Mouse (Mus musculus): ENCODE data around the gene Sgms1. TPM values are rescaled to one million over a fixed set of nuclear protein-coding genes. Genes with fewer than 3 reads are reported as not detected.

Sgms1 gene
- polyA plus RNA-seq, 1 experiment: 8.5 TPM

DNA sequence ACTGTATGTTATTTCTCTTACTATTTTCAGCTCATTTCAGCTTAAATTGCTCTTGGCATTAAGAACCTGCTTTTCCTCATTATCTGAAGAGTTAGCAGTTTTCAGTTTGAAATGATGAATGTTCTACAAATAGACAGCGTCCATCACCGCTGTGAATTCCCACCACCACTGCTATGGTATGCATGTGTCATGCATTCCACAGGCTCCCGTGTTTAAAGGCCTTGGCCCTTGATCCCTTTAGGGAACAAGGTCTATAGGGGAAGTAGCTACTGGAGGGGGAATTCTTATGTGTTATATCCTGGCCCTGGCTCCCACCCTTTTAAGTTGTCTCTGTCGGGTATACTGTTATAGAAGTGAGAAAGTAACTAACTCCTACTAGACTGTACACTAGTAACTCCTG, 210.0 kb downstream of the Sgms1 start:
- H3K79me2 ChIP-seq (ENCODE audit: control insufficient read depth, insufficient read depth): peaks cover 4% of the 10 kb centered on the region
- no peaks in the 10 kb centered on the region for H3K36me3 ChIP-seq (ENCODE audit: control insufficient read depth, insufficient read depth)
- no peak overlapping the region for H3ac ChIP-seq (ENCODE audit: control insufficient read depth, insufficient read length)
- TF ChIP-seq TCF3 (IDR thresholded peaks at IDR 0.05; ENCODE audit: insufficient read length, low read depth) (no peak), MYOG (IDR thresholded peaks at IDR 0.05; ENCODE audit: control insufficient read depth in 1 of 3, insufficient read depth in 1 of 3, insufficient read length in 2 of 3, low read depth in 2 of 3) (no peak), REST (IDR thresholded peaks at IDR 0.05; ENCODE audit: insufficient read depth, insufficient read length) (no peak), TCF12 (IDR thresholded peaks at IDR 0.05; ENCODE audit: insufficient read depth, poor library complexity, severe bottlenecking) (no peak), MAX (IDR thresholded peaks at IDR 0.05; ENCODE audit: low read depth) (no peak), MYOD1 (IDR thresholded peaks at IDR 0.05; ENCODE audit: control insufficient read depth in 1 of 3, insufficient read length in 2 of 3, low read depth in 2 of 3) (no peak), CEBPB (IDR thresholded peaks at IDR 0.05; ENCODE audit: insufficient read depth, poor library complexity, severe bottlenecking) (no peak), USF1 (IDR thresholded peaks at IDR 0.05; ENCODE audit: low read depth) (no peak)
- no peaks in the 10 kb centered on the region for H3K27me3 ChIP-seq (ENCODE audit: control insufficient read depth, insufficient read depth, insufficient read length)
- H3K4me3 ChIP-seq: no peak overlapping the region
- no peak overlapping the region for H3K4me2 ChIP-seq (ENCODE audit: low read depth)

DNA sequence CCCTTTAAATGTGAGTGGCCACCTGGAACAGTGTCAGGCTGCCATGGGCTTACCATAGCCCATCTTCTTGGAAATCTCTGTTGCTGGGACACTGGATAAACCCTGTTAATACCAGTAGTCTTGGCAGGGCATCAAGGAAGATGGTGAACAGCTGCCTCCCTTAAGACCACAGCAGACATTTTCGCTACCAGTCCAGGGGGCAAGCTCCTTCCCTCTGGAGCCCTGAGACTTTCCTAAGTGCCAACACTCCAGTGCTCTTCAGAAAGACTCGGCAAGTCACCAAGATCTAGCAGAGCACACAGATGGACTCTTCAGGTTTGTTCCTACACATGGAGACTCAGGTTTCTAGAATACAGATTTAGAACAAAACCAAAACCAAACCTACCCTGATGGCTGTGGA, 211.4 kb downstream of the Sgms1 start:
- H3K4me2 ChIP-seq (ENCODE audit: low read depth): no peak overlapping the region
- H3ac ChIP-seq (ENCODE audit: control insufficient read depth, insufficient read length): no peak overlapping the region
- H3K4me3 ChIP-seq: no peak overlapping the region
- TF ChIP-seq USF1 (IDR thresholded peaks at IDR 0.05; ENCODE audit: low read depth): no peak
- peak in 1 of 3 experiments; percentile 38 for TF ChIP-seq MYOD1 (IDR thresholded peaks at IDR 0.05; ENCODE audit: control insufficient read depth in 1 of 3, insufficient read length in 2 of 3, low read depth in 2 of 3)
- TF ChIP-seq MYOG (IDR thresholded peaks at IDR 0.05; ENCODE audit: control insufficient read depth in 1 of 3, insufficient read depth in 1 of 3, insufficient read length in 2 of 3, low read depth in 2 of 3): peak in 1 of 3 experiments; percentile 38
- TF ChIP-seq REST (IDR thresholded peaks at IDR 0.05; ENCODE audit: insufficient read depth, insufficient read length): no peak
- no peak for TF ChIP-seq TCF12 (IDR thresholded peaks at IDR 0.05; ENCODE audit: insufficient read depth, poor library complexity, severe bottlenecking)
- no peak for TF ChIP-seq POLR2AphosphoS2 (IDR thresholded peaks at IDR 0.05; ENCODE audit: insufficient read length, low read depth)
- no peak for TF ChIP-seq TCF3 (IDR thresholded peaks at IDR 0.05; ENCODE audit: insufficient read length, low read depth)
- no peak for TF ChIP-seq MAX (IDR thresholded peaks at IDR 0.05; ENCODE audit: low read depth)
- TF ChIP-seq CEBPB (IDR thresholded peaks at IDR 0.05; ENCODE audit: insufficient read depth, poor library complexity, severe bottlenecking): no peak
- TF ChIP-seq POLR2A (IDR thresholded peaks at IDR 0.05; ENCODE audit: insufficient read length, low read depth): no peak
- no peak for TF ChIP-seq SRF (IDR thresholded peaks at IDR 0.05; ENCODE audit: control insufficient read depth, insufficient read length, low read depth)
- no peaks in the 10 kb centered on the region for H3K36me3 ChIP-seq (ENCODE audit: control insufficient read depth, insufficient read depth)
- H3K79me2 ChIP-seq (ENCODE audit: control insufficient read depth, insufficient read depth): peaks cover 4% of the 10 kb centered on the region
- no peaks in the 10 kb centered on the region for H3K27me3 ChIP-seq (ENCODE audit: control insufficient read depth, insufficient read depth, insufficient read length)

DNA sequence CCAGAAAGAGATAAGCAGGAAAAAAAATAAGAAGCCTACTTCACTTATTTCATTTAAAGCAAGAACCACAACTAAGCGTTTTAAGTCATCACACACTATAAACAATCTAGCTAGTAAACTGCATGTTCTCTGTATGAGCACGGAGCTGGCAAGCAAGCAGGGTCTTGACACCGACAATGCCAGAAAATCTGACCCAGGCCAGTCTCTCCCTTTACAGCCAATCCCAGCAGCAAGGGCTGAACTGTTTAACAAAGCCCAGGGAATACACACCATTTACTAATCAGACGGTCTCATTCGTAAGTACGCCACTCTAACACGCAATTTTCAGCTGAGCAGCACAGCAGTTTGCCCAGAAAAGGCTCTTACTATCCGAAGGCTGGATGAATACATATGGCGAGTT, 213.1 kb downstream of the Sgms1 start:
- no peak overlapping the region for H3K4me2 ChIP-seq (ENCODE audit: low read depth)
- peaks cover 4% of the 10 kb centered on the region for H3K79me2 ChIP-seq (ENCODE audit: control insufficient read depth, insufficient read depth)
- H3K36me3 ChIP-seq (ENCODE audit: control insufficient read depth, insufficient read depth): no peaks in the 10 kb centered on the region
- no peak for TF ChIP-seq MAX (IDR thresholded peaks at IDR 0.05; ENCODE audit: low read depth)
- TF ChIP-seq REST (IDR thresholded peaks at IDR 0.05; ENCODE audit: insufficient read depth, insufficient read length): no peak
- no peak for TF ChIP-seq CEBPB (IDR thresholded peaks at IDR 0.05; ENCODE audit: insufficient read depth, poor library complexity, severe bottlenecking)
- no peak for TF ChIP-seq SRF (IDR thresholded peaks at IDR 0.05; ENCODE audit: control insufficient read depth, insufficient read length, low read depth)
- no peak for TF ChIP-seq USF1 (IDR thresholded peaks at IDR 0.05; ENCODE audit: low read depth)
- TF ChIP-seq E2F4 (IDR thresholded peaks at IDR 0.05; ENCODE audit: insufficient read depth): no peak
- no peak for TF ChIP-seq TCF3 (IDR thresholded peaks at IDR 0.05; ENCODE audit: insufficient read length, low read depth)
- no peak for TF ChIP-seq MYOG (IDR thresholded peaks at IDR 0.05; ENCODE audit: control insufficient read depth in 1 of 3, insufficient read depth in 1 of 3, insufficient read length in 2 of 3, low read depth in 2 of 3)
- no peak for TF ChIP-seq POLR2A (IDR thresholded peaks at IDR 0.05; ENCODE audit: insufficient read length, low read depth)
- no peak for TF ChIP-seq POLR2AphosphoS2 (IDR thresholded peaks at IDR 0.05; ENCODE audit: insufficient read length, low read depth)
- no peak for TF ChIP-seq MYOD1 (IDR thresholded peaks at IDR 0.05; ENCODE audit: control insufficient read depth in 1 of 3, insufficient read length in 2 of 3, low read depth in 2 of 3)
- H3K4me3 ChIP-seq: no peak overlapping the region
- H3K27me3 ChIP-seq (ENCODE audit: control insufficient read depth, insufficient read depth, insufficient read length): no peaks in the 10 kb centered on the region
- H3ac ChIP-seq (ENCODE audit: control insufficient read depth, insufficient read length): no peak overlapping the region

DNA sequence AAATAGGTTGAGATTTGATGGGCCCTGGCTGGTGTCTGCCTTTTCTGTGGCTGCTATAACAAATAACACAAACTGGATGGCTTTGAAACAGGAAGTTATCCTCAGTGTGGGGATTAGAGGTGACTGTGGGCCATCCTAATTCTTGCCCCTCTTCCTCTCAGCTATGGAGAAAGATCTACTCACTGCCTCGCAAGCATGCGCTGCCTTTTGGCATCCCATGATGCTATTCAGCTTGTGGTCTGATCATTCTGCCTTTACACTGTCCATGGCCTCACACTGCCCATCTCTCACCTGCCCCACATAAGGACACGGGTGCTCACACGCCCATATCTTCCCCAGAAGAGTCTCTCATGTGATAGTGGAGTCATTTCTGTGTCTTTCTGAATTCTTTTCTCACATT, 213.5 kb downstream of the Sgms1 start:
- H3K4me3 ChIP-seq: no peak overlapping the region
- TF ChIP-seq SRF (IDR thresholded peaks at IDR 0.05; ENCODE audit: control insufficient read depth, insufficient read length, low read depth) (no peak), USF1 (IDR thresholded peaks at IDR 0.05; ENCODE audit: low read depth) (no peak), E2F4 (IDR thresholded peaks at IDR 0.05; ENCODE audit: insufficient read depth) (no peak), POLR2A (IDR thresholded peaks at IDR 0.05; ENCODE audit: insufficient read length, low read depth) (no peak), POLR2AphosphoS2 (IDR thresholded peaks at IDR 0.05; ENCODE audit: insufficient read length, low read depth) (no peak), TCF12 (IDR thresholded peaks at IDR 0.05; ENCODE audit: insufficient read depth, poor library complexity, severe bottlenecking) (no peak), MYOG (IDR thresholded peaks at IDR 0.05; ENCODE audit: control insufficient read depth in 1 of 3, insufficient read depth in 1 of 3, insufficient read length in 2 of 3, low read depth in 2 of 3) (no peak), CEBPB (IDR thresholded peaks at IDR 0.05; ENCODE audit: insufficient read depth, poor library complexity, severe bottlenecking) (no peak), MYOD1 (IDR thresholded peaks at IDR 0.05; ENCODE audit: control insufficient read depth in 1 of 3, insufficient read length in 2 of 3, low read depth in 2 of 3) (no peak), TCF3 (IDR thresholded peaks at IDR 0.05; ENCODE audit: insufficient read length, low read depth) (no peak), REST (IDR thresholded peaks at IDR 0.05; ENCODE audit: insufficient read depth, insufficient read length) (no peak), MAX (IDR thresholded peaks at IDR 0.05; ENCODE audit: low read depth) (no peak)
- no peaks in the 10 kb centered on the region for H3K27me3 ChIP-seq (ENCODE audit: control insufficient read depth, insufficient read depth, insufficient read length)
- H3K36me3 ChIP-seq (ENCODE audit: control insufficient read depth, insufficient read depth): no peaks in the 10 kb centered on the region
- H3ac ChIP-seq (ENCODE audit: control insufficient read depth, insufficient read length): no peak overlapping the region
- H3K4me2 ChIP-seq (ENCODE audit: low read depth): no peak overlapping the region
- H3K79me2 ChIP-seq (ENCODE audit: control insufficient read depth, insufficient read depth): peaks cover 4% of the 10 kb centered on the region

Data from myocyte (in vitro differentiated cells).